Mouse (Mus musculus) liver, postnatal 0 days (tissue): ENCODE data around the gene Trim41. TPM values are rescaled to one million over a fixed set of nuclear protein-coding genes. Genes with fewer than 3 reads are reported as not detected.

ENCODE experiments used
- ATAC-seq: fragments of 200-750 bp; cut with Nextera tagmentation; 2 replicates; pipeline ENCODE4 v1.8.0; 2017; ENCODE audit warnings: mild to moderate bottlenecking, moderate library complexity
- DNase-seq: peaks from one replicate; pipeline ENCODE4 v3.0.0-alpha.2; 2016
- H3K27ac ChIP-seq: fragments of 300-500 bp; sonication (generic); 2 replicates; pipeline ENCODE4 v1.5.1; 2014; ENCODE audit warnings: antibody characterized with exemption, moderate library complexity, mild to moderate bottlenecking, low read depth
- H3K27me3 ChIP-seq: fragments of 300-500 bp; sonication (generic); 2 replicates; pipeline ENCODE4 v1.6.1; 2014; ENCODE audit warnings: low read length, control low read depth, mixed read lengths; ENCODE audit not compliant: insufficient read depth
- H3K36me3 ChIP-seq: fragments of 300-500 bp; sonication (generic); replicated peaks from 2 replicates; pipeline ENCODE4 v1.6.1; 2014; ENCODE audit warnings: mild to moderate bottlenecking, control low read depth, low read length, moderate library complexity, mixed read lengths; ENCODE audit not compliant: insufficient read depth
- H3K4me1 ChIP-seq: fragments of 300-500 bp; sonication (generic); 2 replicates; pipeline ENCODE4 v1.6.1; 2014; ENCODE audit warnings: antibody characterized with exemption, mild to moderate bottlenecking, control low read depth; ENCODE audit not compliant: insufficient read depth
- H3K4me2 ChIP-seq: fragments of 300-500 bp; sonication (generic); 2 replicates; pipeline ENCODE4 v1.6.1; 2014; ENCODE audit warnings: low read depth, mild to moderate bottlenecking, low read length, moderate library complexity, mixed read lengths
- H3K4me3 ChIP-seq: fragments of 300-500 bp; sonication (generic); 2 replicates; pipeline ENCODE4 v1.5.1; 2014; ENCODE audit warnings: low read depth, low read length
- H3K9ac ChIP-seq: fragments of 300-500 bp; sonication (generic); replicated peaks from 2 replicates; pipeline ENCODE4 v1.6.1; 2014; ENCODE audit warnings: mild to moderate bottlenecking, moderate library complexity
- H3K9me3 ChIP-seq: fragments of 300-500 bp; sonication (generic); 2 replicates; pipeline ENCODE4 v1.6.1; 2016; ENCODE audit warnings: mild to moderate bottlenecking, control low read depth, low read length, mixed read lengths
- CTCF ChIP-seq: sonication (generic); IDR thresholded peaks from 2 replicates; pipeline ENCODE4 v1.5.1; 2016; ENCODE audit warnings: antibody characterized with exemption, low read depth
- EP300 ChIP-seq: IDR thresholded peaks from 2 replicates; pipeline ENCODE4 v1.6.1; 2016; ENCODE audit warnings: antibody characterized with exemption, low read depth, mild to moderate bottlenecking
- WGBS: fragments of 180-500 bp; shearing (Covaris S2); extraction: QIAGEN DNeasy Blood & Tissue Kit; methylation state at CpG from one replicate; pipeline ENCODE4 v1.1.7; 2014; ENCODE audit not compliant: insufficient replicate concordance; 5-methylcytosine and 5-hydroxymethylcytosine counted together
- polyA plus RNA-seq: library from polyadenylated mRNA; unstranded; fragments of >200 nt; fragmentation: Nextera tagmentation; extraction: Ambion mirVana; gene quantifications from 2 replicates; pipeline ENCODE4 v1.2.1, GENCODE M21; 2015

The Trim41 gene
- polyA plus RNA-seq, 1 experiment from 2014 or later, result 2.3 TPM

DNA sequence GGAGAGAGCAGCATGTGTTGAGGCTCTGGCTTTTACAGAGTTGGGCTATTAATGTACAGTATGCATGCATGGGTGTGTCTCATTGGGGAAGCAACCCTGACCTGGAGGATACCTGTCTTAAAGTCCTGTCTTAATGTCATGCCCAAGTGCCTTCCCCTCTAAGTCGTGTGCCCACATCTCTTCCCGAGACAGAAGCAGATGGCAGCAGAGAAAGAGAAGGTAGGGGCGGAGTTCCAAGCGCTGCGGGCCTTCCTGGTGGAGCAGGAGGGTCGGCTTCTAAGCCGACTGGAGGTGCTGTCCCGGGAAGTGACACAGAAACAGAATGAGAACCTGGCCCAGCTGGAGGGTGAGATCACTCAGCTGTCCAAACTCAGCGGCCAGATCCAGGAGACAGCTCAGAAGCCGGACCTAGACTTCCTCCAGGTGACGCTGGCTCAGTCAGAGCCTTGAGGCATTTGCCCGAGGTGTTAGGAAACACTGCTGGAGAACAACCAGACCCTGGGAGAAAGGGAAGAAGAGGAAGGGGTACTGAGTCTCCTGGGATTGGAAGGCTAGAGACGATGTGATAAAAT, 28.2 kb upstream of the Trim41 start:
- no peak overlapping the region for H3K4me2 ChIP-seq
- H3K27ac ChIP-seq, result no peak overlapping the region
- H3K27me3 ChIP-seq, result no peaks in the 10 kb centered on the region
- DNase-seq (no peak), ATAC-seq (no peak)
- H3K36me3 ChIP-seq, result no peaks in the 10 kb centered on the region
- H3K4me3 ChIP-seq, result no peak overlapping the region
- H3K9me3 ChIP-seq, result no peaks in the 10 kb centered on the region
- WGBS, result 48% methylated on average over 13 of the region's 13 CpGs
- H3K4me1 ChIP-seq, result no peaks in the 10 kb centered on the region
- TF ChIP-seq CTCF, result no peak
- no peak for TF ChIP-seq EP300
- H3K9ac ChIP-seq, result no peak overlapping the region

DNA sequence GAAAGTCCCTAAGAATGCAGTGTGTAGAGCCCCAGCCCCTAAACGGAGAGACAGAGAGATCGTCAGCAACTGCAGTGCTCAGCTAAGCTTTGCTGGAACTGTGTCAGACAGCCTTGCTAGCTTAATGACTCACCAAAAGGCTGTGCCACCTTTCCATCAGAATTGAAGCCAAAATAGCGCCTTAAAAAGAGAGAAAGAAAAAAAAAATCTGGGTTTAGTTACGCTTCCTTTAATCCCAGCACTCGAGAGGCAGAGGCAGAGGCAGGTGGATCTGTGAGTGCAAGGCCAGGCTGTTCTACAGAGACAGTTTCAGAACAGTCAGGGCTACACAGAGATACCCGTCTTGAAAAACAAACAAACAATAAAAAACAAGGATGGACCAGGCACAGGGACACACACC, 27.2 kb upstream of the Trim41 start:
- DNase-seq, result no peak
- H3K9ac ChIP-seq, result no peak overlapping the region
- H3K4me1 ChIP-seq, result no peaks in the 10 kb centered on the region

GRCm38 (mm10) chr11:48843202-48843601, 26.0 kb upstream of the Trim41 start:
- ATAC-seq, result no peak
- TF ChIP-seq CTCF (no peak), EP300 (no peak)
- Histone ChIP-seq H3K27me3 (no peaks in the 10 kb centered on the region), H3K4me1 (peaks cover 4% of the 10 kb centered on the region), H3K36me3 (no peaks in the 10 kb centered on the region), H3K4me3 (no peak overlapping the region), H3K4me2 (no peak overlapping the region), H3K9me3 (no peaks in the 10 kb centered on the region), H3K9ac (no peak overlapping the region), H3K27ac (no peak overlapping the region)
- 78% methylated on average over 11 of the region's 11 CpGs for WGBS
- DNase-seq, result no peak

More for the DNA sequence above, 27.2 kb upstream of the Trim41 start:
- TF ChIP-seq CTCF (no peak), EP300 (no peak)
- Histone ChIP-seq H3K27ac (no peak overlapping the region), H3K4me3 (no peak overlapping the region), H3K27me3 (no peaks in the 10 kb centered on the region), H3K36me3 (no peaks in the 10 kb centered on the region), H3K9me3 (no peaks in the 10 kb centered on the region), H3K4me2 (no peak overlapping the region)
- 72% methylated on average over 6 of the region's 6 CpGs for WGBS
- ATAC-seq, result no peak

DNA sequence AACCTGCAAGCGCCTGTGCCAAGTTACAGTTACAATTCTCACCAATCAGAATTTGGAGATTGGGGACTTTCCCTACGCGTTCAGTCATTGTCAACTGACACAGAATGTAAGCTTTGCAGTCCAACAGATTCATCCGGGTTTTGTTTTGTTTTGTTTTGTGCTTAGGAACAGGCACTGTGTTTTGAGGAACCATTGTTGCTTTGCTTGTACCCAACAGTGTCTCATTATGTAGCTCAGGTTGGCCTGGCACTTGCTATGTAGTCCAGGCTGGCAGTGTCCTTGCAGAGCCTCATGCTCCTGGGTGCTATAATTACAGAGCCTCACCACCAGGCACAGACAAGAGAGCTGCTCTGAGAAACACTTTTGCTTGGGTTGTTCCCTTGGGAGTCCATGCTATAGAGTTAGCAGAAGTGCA, 25.2 kb upstream of the Trim41 start:
- Histone ChIP-seq H3K4me3 (no peak overlapping the region), H3K36me3 (no peaks in the 10 kb centered on the region), H3K27ac (no peak overlapping the region), H3K27me3 (0 out of 2 replicates have a peak, but pooled peaks cover under 1% of the 10 kb centered on the region), H3K4me1 (peaks cover 12% of the 10 kb centered on the region), H3K4me2 (no peak overlapping the region), H3K9me3 (no peaks in the 10 kb centered on the region), H3K9ac (no peak overlapping the region)
- WGBS, result 71% methylated on average over 4 of the region's 4 CpGs
- no peak for TF ChIP-seq EP300
- no peak for TF ChIP-seq CTCF
- DNase-seq (no peak), ATAC-seq (no peak)

DNA sequence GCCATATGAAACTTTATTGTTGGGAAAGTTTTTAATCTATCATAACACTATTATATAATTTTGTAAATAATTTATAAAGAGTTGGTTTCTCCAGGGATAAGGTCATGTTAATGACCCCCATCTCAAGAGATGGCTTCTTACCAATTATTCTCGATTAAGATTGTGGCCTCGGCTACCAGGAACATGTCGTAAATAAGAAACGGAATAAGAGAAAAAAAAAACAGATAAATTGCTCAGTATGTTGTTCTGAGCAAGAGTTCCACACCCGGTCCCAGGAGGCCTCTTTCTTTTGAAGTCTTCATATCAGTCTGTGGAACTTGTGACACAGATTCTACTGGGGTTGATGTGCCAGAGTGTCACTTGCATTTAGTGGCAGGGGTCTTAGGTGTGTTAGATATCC, 24.1 kb upstream of the Trim41 start:
- ATAC-seq (no peak), DNase-seq (no peak)
- 78% methylated on average over 5 of the region's 5 CpGs for WGBS
- H3K9ac ChIP-seq, result no peak overlapping the region
- no peak for TF ChIP-seq EP300
- TF ChIP-seq CTCF, result no peak
- H3K36me3 ChIP-seq, result no peaks in the 10 kb centered on the region
- no peaks in the 10 kb centered on the region for H3K9me3 ChIP-seq
- H3K4me2 ChIP-seq, result no peak overlapping the region
- peaks cover 16% of the 10 kb centered on the region for H3K4me1 ChIP-seq
- no peak overlapping the region for H3K27ac ChIP-seq
- H3K27me3 ChIP-seq, result 0 out of 2 replicates have a peak, but pooled peaks cover 10% of the 10 kb centered on the region
- H3K4me3 ChIP-seq, result no peak overlapping the region

- DNase-seq (no peak), ATAC-seq (no peak)
- 0 out of 2 replicates have a peak, but pooled peaks cover 11% of the 10 kb centered on the region for H3K27me3 ChIP-seq
- no peak overlapping the region for H3K27ac ChIP-seq
- no peak overlapping the region for H3K9ac ChIP-seq
- H3K4me3 ChIP-seq, result no peak overlapping the region
- H3K4me1 ChIP-seq, result peaks cover 16% of the 10 kb centered on the region
- no peaks in the 10 kb centered on the region for H3K36me3 ChIP-seq
- H3K9me3 ChIP-seq, result no peaks in the 10 kb centered on the region
- H3K4me2 ChIP-seq, result no peak overlapping the region
- TF ChIP-seq CTCF, result no peak
- no peak for TF ChIP-seq EP300
Measured at GRCm38 (mm10) chr11:48840805-48841204, 23.7 kb upstream of the Trim41 start.
